Mouse (Mus musculus): ENCODE measurements around the gene Abcb6.

Gene Abcb6

DNA sequence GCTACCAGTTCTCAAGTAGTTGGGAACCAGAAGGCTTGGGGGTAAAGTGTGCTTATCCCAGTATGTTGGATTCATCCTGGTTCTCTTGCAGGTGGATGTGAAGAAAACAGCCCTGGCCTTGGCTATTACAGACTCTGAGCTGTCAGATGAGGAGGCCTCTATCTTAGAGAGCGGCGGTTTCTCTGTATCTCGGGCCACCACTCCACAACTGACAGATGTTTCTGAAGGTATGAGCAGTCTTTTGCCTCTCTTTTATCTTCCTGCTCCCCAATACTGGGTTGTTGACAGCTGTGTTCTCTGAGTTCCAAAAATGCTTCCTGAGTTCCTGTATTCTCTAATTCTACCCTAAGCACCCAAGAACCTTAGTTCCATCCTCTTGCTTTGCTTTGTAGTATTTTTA, 34.6 kb downstream of the Abcb6 start:
- DNase-seq (ENCODE audit: low spot score in 2 of 2), result no peak

DNA sequence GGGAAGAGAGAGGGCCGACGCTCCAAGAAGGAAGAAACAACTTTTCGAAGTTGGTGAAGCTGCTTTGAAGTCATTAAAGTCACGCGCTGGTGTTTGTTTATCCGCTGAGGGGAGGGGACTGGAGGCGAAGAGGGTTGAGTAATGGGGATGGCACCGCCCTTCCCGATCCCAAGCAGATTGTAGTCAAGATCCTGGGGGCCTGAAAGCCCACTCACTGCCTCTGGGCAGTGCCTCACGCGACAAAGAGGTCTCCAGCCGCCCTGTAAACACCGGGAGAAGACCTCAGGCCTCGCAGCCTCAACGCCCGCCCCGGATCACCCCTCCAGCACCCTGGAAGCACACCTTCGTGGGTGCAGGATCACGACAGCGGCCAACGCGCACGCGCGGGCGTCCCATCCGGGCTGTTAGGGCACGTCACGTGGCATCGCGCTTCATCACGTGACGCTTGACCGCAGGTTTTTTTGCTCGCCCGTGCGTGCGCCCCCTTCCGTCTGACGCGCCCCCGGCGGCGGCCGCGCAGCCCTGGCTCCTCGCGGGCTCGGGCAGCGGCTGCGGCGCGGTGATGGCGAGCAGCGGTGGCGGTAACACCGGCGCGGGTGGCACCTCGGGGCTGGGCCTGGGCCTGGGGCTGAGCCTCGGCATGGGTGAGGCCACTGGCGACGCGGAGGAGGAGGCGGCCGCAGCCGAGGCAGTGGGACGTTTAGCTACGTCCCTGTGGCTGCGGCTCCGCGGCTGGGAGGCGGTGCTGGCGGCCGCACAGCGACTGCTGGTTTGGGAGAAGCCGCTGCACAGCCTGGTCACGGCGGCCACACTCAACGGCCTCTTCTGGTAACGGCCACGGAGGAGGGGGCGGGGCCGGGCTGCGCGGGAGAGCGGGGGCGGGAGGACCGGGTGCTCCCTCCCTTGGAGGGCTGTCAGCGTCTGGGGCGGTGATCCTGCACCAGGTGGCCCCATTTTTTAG, 37.6 kb downstream of the Abcb6 start, which contains the start of the genes Cnppd1 and Retreg2:
Gene Cnppd1, minus strand, starts transcription at position 411 of the 961 bp plus-strand sequence.
Gene Retreg2, plus strand, starts transcription at position 478 of the 961 bp plus-strand sequence.
- peak; percentile 98 for DNase-seq (ENCODE audit: low spot score in 2 of 2)

DNA sequence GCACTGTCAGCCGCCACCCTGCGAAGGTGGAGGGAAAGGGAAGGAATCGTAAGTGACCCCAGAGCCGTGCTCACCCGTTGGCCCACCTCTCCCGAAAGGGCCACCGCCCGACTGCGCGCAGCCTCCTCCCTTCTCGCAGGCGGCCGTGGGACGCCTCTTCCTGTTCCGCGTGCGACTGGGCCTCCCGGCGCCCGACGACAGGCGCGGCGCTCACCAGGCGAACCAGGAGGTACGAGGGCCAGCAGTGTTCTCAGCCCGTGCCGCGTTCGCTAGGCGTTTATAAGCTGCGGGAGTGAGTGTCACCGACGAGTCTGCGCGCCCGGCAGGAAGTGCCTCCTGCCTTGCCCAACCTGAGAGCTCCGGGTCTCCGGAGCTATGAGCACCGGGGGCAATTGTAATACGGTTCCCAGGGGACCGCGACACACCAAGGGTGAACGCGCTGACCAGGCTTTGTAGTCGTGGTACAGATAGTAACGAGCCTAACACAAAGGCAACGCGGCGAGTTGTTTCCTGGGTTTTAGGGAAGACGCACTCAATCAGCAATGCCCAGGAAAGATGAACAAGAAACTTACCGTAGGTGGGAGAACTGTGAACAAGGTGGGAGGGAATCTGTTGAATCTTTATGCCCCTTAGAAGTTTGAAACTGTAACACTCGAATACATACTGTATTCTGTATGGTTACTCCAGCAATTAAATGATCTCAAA, 38.6 kb downstream of the Abcb6 start:
- DNase-seq (ENCODE audit: low spot score in 2 of 2), result peak; percentile 85 to 87

DNA sequence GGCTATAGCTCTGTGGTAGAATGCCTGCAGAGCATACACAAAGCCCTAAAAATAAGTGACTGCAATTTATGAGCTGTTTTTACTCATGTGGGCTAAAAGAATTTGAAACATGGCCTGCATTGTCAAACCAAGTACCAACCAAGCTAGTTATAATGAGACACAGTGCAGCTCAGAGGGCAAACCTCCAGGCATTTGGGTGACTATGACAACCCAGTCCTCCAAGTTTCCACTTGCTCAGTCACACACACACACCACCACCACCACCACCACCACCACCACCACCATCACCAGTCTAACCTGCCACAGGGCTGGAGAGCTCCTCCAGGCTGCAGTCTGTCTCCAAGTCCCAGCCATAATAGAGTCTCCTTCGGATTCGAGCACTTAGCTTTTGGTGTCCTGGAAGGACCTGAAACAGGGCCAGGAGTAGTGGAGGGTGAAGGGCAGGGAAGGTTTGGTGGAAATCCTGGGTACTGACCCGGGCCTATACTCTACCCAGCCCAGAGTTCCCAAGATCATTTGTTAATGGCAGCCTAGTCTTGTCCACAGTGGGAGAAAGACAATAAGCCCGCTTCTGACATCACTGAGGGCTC, 39.5 kb downstream of the Abcb6 start:
- peak; percentile 33 to 58 for DNase-seq (ENCODE audit: low spot score in 2 of 2)

DNA sequence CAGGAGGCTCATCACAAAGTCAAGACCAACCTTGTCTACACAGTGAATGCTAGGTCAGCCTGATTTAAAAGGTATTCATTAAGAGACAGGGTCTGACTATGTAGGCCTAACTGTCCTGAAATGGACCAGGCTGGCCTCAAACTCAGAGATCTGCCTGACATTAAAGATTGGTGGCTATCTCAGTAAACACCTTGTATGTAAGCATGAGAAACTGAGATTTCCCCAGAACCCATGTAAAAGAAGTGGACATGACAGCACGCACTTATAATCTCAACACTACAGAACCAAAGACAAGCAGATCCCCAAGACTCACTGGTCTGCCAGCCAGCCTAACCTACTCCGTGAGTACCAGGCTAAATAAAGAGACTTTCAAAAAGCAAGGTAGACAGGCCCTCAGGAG, 41.7 kb downstream of the Abcb6 start:
- no peak for DNase-seq (ENCODE audit: low spot score in 2 of 2)

DNA sequence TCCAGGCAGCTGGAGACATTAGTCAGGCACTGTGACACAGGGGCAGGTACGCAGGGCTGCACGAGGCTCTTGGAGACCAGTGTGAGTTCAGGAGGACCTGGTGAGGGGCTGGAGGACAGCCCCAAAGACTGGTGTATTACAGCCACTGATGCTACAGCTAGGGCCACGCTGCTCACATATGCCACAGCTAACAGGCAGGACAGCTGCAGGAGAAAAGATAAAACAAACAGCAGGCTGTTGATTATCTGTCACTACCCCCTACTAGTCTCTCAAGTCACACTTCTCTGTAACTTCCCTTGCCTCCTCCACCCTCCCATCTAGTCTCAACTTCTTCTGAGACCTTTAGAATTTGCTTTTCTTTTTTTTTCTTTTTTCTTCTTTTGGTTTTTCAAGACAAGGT, 43.5 kb downstream of the Abcb6 start:
- DNase-seq (ENCODE audit: low spot score in 2 of 2), result peak in 1 of 2 experiments; percentile 48

DNA sequence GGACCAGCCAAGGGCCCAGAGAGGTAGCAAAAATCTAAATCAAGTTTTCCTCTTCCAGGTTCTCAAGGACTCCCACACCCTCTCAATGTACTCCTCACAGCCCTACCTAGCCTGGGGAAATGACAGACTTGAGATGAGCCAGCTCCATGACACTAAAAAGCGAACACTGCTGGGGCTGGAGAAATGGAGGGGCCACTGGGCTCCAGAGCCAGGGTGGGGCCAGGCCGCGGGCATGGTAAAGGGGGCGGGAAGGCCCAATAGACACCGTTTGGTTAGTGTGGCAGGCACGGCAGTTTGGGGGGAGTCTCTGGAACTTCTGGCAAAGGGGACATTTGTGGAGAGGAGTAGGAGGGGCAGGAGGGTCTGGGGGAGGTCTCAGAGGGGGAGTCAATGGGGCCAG, 43.9 kb downstream of the Abcb6 start:
- DNase-seq (ENCODE audit: low spot score in 2 of 2), result peak in 1 of 2 experiments; percentile 39

DNA sequence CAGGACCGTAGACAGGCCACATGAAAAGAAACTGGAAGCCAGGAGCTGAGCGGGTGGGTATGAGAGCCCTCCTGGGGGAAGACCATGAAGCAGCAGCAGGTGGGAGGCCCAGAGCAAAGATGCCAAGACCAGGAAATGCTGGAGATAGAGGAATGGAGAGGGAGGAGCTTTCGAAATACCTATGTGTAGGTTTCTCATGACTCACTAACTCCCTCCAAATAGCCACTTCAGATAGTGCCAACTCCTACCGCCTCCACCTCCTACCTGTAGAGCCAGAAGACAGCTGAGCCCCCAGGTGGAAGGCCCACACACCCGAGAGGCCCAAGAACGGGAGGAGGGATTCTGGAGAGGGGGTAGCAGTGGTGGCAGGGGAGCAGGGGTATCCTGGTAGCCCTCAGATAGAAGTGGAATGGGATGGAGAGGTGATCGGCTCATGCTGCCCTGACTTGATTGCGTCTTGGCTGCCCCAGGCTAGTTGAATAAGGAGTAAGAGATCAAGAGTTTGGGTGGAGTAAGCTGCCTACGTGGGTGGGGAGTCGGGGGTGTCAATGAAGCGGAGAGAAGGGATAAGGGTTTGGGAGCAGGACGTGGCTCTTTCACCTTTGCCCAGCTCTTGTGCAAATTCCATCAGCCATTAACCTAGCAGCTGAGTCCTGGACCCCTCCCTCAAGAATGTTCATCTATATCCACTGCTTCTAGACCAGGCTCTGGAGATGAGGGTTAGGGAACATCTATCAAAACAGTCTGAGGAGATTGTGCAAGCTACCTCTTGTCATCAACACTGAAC, 46.6 kb downstream of the Abcb6 start, which contains the start of gene Slc23a3:
Gene Slc23a3, minus strand, starts transcription at position 470 of the 787 bp plus-strand sequence.
- DNase-seq (ENCODE audit: low spot score in 2 of 2), result no peak

DNA sequence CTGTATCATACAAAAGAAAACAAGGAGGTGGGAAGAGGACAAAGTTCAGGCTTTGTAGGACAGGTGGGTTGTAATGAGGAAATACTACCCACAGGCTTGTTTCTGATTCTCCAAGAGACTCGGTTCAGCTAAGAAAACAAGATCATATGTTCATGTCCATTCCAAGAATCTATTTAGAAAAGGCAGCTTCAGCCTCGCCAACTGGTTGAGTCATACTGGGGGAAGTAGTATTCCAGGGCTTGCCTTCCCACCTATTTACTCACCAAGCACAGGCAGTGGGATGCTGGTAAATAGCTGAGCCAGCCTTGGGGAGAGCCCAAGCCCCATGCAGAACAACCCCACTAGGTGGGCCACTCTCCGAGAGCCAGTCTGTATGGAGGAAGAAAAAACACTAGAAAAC, 51.6 kb downstream of the Abcb6 start:
- DNase-seq (ENCODE audit: low spot score in 2 of 2), result no peak

DNA sequence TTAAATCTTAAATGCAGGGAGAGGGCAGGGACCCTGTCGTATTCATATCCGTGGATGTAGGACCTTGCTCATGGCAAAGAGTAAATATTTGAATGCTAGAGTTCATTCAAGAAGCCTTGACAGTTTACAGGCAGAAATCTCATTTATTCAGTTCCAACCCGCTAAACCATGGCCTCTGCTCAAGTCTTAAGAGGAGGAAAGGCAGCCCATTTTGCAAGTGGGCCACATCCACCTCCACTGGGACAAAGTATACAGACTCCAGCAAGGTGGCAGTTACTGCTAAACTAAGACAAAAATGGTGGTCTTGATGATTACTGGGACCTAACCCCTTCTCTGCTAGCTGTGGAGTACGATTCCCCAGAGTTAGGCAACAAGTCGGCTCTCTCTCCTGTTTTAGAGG, 54.8 kb downstream of the Abcb6 start:
- DNase-seq (ENCODE audit: low spot score in 2 of 2), result no peak

DNA sequence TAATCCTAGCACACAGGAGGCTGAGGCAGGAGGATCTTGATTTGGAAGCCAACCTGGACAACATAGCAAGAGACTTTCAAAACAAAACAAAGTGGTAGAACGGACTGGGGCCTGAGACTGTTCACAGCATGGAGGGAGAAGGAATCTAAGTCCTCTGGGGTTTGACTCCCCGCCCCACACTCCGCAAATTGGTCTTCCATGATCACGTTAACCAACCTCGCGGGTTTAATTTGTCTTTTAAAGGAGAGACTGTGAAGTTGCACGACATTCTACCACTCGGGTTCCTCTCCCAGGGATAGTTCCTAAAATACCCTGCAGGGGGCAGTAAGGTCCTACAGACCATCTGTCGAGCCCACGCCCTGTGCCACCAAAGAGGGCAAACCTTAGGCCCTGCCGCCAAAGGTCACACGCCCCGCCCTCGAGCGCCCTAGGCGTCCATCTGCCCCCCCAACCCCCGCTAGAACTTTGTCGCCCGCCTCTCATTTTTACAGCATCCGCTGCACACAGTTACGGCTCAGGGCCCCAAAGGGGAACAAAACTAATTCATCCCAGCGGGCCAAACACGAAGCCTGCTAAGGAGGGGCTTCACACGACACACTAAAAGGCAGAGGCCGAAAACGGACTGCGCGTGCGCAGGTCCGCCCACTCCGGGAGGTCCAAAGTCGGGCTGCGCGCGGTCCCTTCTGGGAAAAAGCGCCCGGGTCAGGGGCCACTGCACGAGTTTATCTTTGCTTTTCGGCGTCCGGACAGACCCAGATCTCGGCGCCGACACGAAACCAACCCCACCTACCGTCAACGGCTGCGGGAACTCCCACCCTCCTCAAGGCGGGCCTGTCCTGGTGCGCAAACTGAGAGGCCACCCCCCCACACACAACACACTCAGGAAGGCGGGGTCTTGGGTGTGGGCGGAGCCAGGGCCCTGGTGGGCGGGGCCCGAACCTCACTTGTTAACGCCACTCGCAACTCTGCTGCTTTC, 55.6 kb downstream of the Abcb6 start, which contains the start of gene Nhej1:
Gene Nhej1, minus strand, starts transcription at position 855 of the 976 bp plus-strand sequence.
- peak; percentile 98 to 99 for DNase-seq (ENCODE audit: low spot score in 2 of 2)

DNA sequence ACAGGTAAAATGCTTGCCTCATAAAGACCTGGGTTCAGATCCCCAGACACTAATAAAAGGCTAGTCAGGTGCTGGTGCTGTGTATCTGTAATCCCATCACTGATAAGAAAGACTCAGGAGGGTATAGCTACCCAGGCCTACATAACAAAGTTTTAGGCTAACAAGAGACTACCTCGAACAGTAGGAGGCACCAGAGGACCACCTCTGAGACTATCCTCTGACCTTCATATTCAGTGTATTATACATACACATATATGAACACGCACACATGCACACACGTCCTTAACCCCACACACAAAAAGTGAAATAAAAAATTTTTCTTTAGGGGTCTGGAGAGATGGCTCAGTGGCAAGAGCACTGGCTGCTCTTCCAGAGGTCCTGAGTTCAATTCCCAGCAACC, 58.0 kb downstream of the Abcb6 start:
- DNase-seq (ENCODE audit: low spot score in 2 of 2), result peak in 1 of 2 experiments; percentile 53

Measured in spleen, postnatal 10 days (tissue).